Mouse (Mus musculus): ENCODE results near the gene C2cd2l. TPM values are rescaled to one million over a fixed set of nuclear protein-coding genes. Genes with fewer than 3 reads are reported as not detected.

C2cd2l gene
- polyA plus RNA-seq, 1 experiment from 2014 or later: 9.6 TPM

DNA sequence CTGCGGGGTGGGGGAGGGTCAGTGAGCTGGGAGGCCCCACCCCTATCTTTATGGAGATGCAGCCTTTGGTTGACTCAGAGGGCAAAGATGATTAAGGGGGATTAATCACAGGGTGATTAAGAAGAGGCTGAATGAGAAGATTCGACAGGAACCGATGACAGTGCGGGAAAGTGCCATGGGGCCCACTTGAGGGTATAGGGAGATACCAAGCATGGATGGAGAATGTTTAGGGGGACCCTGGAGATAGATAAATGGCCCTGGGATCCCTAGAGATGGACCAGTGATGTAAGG, 5.9 kb downstream of the C2cd2l start:
- WGBS: 78% methylated on average over 4 of the region's 4 CpGs
- H3K27ac ChIP-seq (ENCODE audit: low read length): no peak overlapping the region
- H3K4me2 ChIP-seq (replicated peaks; ENCODE audit: low read depth, low read length): no peak overlapping the region
- no peaks in the 10 kb centered on the region for H3K27me3 ChIP-seq (ENCODE audit: control insufficient read depth, insufficient read depth, low read length)
- H3K9ac ChIP-seq (replicated peaks; ENCODE audit: low read depth, low read length): no peak overlapping the region
- H3K4me3 ChIP-seq (ENCODE audit: low read depth, low read length): no peak overlapping the region
- no peaks in the 10 kb centered on the region for H3K9me3 ChIP-seq (ENCODE audit: control insufficient read depth, low read depth, low read length)
- no peak for ATAC-seq (ENCODE audit: insufficient number of reproducible peaks, insufficient read depth, low FRiP score, low read depth)
- H3K36me3 ChIP-seq (ENCODE audit: control insufficient read depth, insufficient read depth, low read length): peaks cover 13% of the 10 kb centered on the region
- H3K4me1 ChIP-seq (ENCODE audit: control insufficient read depth, insufficient read depth, low read length): peaks cover 20% of the 10 kb centered on the region

DNA sequence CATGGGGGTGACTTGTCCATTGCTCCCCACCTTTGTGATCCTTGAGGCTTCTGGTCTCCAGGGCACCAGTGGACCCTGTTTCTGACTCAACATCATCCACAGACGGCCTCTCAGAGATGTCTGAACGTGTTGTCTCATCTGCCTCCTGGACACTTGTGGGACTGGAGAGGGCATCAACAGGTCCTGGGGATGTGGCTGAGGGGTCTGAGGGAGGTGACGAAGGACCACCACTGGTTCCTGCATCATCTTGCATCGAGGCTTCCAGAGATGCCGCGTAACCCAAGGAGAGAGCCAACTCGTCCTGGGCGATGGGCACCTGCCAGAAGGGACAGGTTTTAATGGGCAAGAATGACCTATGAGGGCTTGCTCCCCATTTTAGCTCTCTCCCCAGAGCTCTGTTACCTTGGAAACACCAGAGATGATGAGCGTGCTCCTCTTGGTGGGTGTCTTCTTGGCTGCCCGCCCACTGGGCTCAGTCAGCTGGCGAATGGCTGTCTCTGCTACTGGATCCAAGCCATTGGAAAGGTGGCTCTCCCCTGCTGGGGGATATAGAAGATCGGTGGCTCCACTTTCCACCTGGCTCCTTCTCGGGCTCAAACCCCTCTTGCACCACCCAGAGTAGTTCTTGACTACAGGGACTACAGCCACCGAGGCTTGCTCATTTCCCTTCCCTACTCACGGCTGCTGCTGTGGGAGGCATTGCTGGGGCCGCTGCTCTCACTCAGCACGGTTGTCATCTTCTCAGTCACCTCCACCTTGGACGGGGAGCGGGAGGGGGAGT, 6.4 kb downstream of the C2cd2l start:
- H3K4me1 ChIP-seq (ENCODE audit: control insufficient read depth, insufficient read depth, low read length): peaks cover 15% of the 10 kb centered on the region
- WGBS: 80% methylated on average over 19 of the region's 19 CpGs
- peaks cover 13% of the 10 kb centered on the region for H3K36me3 ChIP-seq (ENCODE audit: control insufficient read depth, insufficient read depth, low read length)
- no peak overlapping the region for H3K4me2 ChIP-seq (replicated peaks; ENCODE audit: low read depth, low read length)
- H3K9ac ChIP-seq (replicated peaks; ENCODE audit: low read depth, low read length): no peak overlapping the region
- H3K4me3 ChIP-seq (ENCODE audit: low read depth, low read length): no peak overlapping the region
- H3K9me3 ChIP-seq (ENCODE audit: control insufficient read depth, low read depth, low read length): no peaks in the 10 kb centered on the region
- no peaks in the 10 kb centered on the region for H3K27me3 ChIP-seq (ENCODE audit: control insufficient read depth, insufficient read depth, low read length)
- no peak for ATAC-seq (ENCODE audit: insufficient number of reproducible peaks, insufficient read depth, low FRiP score, low read depth)
- H3K27ac ChIP-seq (ENCODE audit: low read length): no peak overlapping the region

DNA sequence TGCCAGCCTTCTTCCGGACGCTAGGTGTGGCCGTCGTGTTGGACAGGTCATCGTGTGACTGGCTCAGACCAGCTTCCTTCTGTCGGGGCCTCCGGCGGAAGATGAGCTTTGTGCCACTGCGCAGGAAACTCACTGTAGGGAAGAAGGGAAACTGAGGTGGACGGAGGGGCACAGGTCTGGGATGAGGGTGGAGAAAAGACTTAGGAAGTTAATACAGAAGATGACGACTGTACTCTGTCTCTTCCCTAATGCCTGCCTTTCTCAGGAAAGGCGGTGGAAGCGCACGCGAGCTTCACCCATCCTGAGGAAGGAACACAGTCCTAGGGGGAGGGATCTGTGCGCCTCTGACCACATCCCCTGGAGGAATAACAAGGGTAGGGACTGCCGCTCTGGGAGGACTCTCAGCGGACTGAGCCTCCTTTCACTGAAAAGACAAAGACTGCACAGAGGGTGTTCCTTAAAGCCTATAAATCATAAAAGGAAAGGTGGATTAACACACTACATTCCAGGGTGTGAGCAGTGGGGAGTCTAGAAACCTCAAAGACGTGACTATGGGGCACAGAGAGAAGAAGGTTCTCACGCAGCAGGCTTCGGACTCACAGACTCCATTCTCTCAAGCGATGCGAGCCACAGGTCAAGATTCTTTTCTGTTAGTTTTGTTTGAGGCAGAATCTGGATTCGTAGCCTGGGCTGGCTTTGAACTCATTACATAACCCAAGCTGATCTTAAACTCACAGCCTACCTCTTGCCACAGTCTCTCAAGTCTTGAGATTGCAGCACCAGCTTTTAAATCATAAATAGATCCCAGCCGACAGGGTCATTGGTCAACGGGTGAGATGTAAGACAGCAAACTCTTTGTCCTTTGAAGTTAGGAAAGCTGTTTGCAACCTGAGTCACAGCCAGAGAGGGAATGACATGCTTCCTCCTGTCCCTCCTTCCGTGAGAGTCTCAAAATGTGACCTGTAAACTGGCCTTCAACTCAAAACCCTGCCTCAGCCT, 8.7 kb downstream of the C2cd2l start:
- H3K9ac ChIP-seq (replicated peaks; ENCODE audit: low read depth, low read length): no peak overlapping the region
- peaks cover 13% of the 10 kb centered on the region for H3K36me3 ChIP-seq (ENCODE audit: control insufficient read depth, insufficient read depth, low read length)
- peak overlapping the region; percentile 59; the same call in 1 of the 2 replicates for H3K27ac ChIP-seq (ENCODE audit: low read length)
- H3K4me3 ChIP-seq (ENCODE audit: low read depth, low read length): peak overlapping the region; percentile 14; the same call in 1 of the 2 replicates
- H3K4me1 ChIP-seq (ENCODE audit: control insufficient read depth, insufficient read depth, low read length): peaks cover 10% of the 10 kb centered on the region
- 12% methylated on average over 27 of the region's 27 CpGs for WGBS
- peak overlapping the region; percentile 40 for H3K4me2 ChIP-seq (replicated peaks; ENCODE audit: low read depth, low read length)
- H3K27me3 ChIP-seq (ENCODE audit: control insufficient read depth, insufficient read depth, low read length): no peaks in the 10 kb centered on the region
- no peaks in the 10 kb centered on the region for H3K9me3 ChIP-seq (ENCODE audit: control insufficient read depth, low read depth, low read length)
- peak; percentile 78; the same call in 1 of the 2 replicates for ATAC-seq (ENCODE audit: insufficient number of reproducible peaks, insufficient read depth, low FRiP score, low read depth)

DNA sequence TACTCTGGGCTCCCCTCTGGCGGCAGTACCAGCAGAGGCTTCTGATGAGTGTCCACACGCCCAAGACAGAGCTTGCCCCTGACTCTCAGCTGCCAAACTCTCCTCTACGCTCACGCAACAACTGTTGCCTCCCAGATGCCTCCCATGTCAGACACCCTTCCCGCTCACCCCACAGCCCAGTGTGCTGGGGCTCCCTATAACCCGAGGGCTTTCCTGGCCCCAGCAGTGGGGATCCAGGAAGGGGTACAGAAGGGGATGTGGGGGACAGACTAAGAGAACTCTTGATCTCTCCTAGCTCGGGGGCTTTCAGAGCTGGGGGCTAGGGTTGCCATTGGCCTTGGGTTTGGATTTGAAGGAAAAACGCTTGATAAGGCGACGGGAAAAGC, 9.3 kb downstream of the C2cd2l start:
- WGBS: 35% methylated on average over 10 of the region's 10 CpGs

DNA sequence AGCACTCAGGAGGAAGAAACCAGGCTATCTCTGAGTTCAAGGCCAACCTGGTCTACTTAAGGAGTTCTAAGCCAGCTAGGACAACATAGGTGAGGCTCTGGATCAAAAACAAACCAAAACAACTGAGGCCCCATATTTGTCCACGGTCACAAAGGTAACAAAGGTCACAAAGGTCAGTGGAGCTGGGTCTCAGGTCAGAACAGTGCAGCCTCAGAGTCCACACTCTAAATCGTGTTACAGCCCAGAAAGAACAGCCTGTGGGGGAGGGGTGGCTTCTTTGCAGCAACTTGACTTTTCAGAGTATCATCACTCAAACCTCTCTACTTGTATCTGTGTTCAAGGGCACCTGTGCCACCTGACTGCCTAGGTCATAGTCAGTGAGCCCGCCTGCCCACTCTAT, 10.3 kb downstream of the C2cd2l start:
- Histone ChIP-seq H3K36me3 (ENCODE audit: control insufficient read depth, insufficient read depth, low read length) (peaks cover 4% of the 10 kb centered on the region; the same call in 1 of the 2 replicates), H3K4me3 (ENCODE audit: low read depth, low read length) (no peak overlapping the region), H3K27ac (ENCODE audit: low read length) (no peak overlapping the region), H3K4me2 (replicated peaks; ENCODE audit: low read depth, low read length) (no peak overlapping the region), H3K9me3 (ENCODE audit: control insufficient read depth, low read depth, low read length) (no peaks in the 10 kb centered on the region), H3K4me1 (ENCODE audit: control insufficient read depth, insufficient read depth, low read length) (peaks cover 11% of the 10 kb centered on the region), H3K9ac (replicated peaks; ENCODE audit: low read depth, low read length) (no peak overlapping the region), H3K27me3 (ENCODE audit: control insufficient read depth, insufficient read depth, low read length) (no peaks in the 10 kb centered on the region)
- ATAC-seq (ENCODE audit: insufficient number of reproducible peaks, insufficient read depth, low FRiP score, low read depth): no peak
- 60% methylated on average over 3 of the region's 3 CpGs for WGBS

More for the DNA sequence above, 9.3 kb downstream of the C2cd2l start:
- H3K9me3 ChIP-seq (ENCODE audit: control insufficient read depth, low read depth, low read length): no peaks in the 10 kb centered on the region
- no peak overlapping the region for H3K9ac ChIP-seq (replicated peaks; ENCODE audit: low read depth, low read length)
- peak overlapping the region; percentile 40 for H3K4me2 ChIP-seq (replicated peaks; ENCODE audit: low read depth, low read length)
- H3K4me1 ChIP-seq (ENCODE audit: control insufficient read depth, insufficient read depth, low read length): peaks cover 10% of the 10 kb centered on the region
- H3K27ac ChIP-seq (ENCODE audit: low read length): peak overlapping the region; percentile 59; the same call in 1 of the 2 replicates
- no peaks in the 10 kb centered on the region for H3K27me3 ChIP-seq (ENCODE audit: control insufficient read depth, insufficient read depth, low read length)
- ATAC-seq (ENCODE audit: insufficient number of reproducible peaks, insufficient read depth, low FRiP score, low read depth): no peak
- H3K4me3 ChIP-seq (ENCODE audit: low read depth, low read length): peak overlapping the region; percentile 14; the same call in 1 of the 2 replicates
- H3K36me3 ChIP-seq (ENCODE audit: control insufficient read depth, insufficient read depth, low read length): peaks cover 11% of the 10 kb centered on the region

DNA sequence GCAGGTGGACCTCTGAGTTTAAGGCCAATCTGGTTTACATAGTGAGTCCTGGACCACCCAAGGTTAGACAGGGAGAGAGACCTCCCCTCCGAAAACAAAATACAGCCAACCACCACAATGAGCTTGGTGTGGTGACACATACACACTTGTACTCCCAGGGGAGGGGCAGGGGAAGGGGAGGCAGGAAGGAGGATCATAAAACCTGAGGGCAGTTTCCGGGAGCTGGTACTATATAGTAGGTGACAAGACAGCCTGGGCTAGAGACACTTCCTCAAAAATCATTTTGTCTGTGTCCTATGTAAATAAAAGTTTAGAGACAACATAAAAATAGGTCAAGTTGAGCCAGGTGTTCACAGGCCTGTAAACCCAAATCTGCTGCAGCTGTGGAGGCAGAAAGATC, 12.8 kb downstream of the C2cd2l start:
- Histone ChIP-seq H3K27me3 (ENCODE audit: control insufficient read depth, insufficient read depth, low read length) (no peaks in the 10 kb centered on the region), H3K27ac (ENCODE audit: low read length) (no peak overlapping the region), H3K9ac (replicated peaks; ENCODE audit: low read depth, low read length) (no peak overlapping the region), H3K4me1 (ENCODE audit: control insufficient read depth, insufficient read depth, low read length) (peaks cover 16% of the 10 kb centered on the region), H3K4me3 (ENCODE audit: low read depth, low read length) (no peak overlapping the region), H3K9me3 (ENCODE audit: control insufficient read depth, low read depth, low read length) (no peaks in the 10 kb centered on the region), H3K4me2 (replicated peaks; ENCODE audit: low read depth, low read length) (no peak overlapping the region), H3K36me3 (ENCODE audit: control insufficient read depth, insufficient read depth, low read length) (peaks cover 2% of the 10 kb centered on the region)
- WGBS: 81% methylated on average over 2 of the region's 2 CpGs
- no peak for ATAC-seq (ENCODE audit: insufficient number of reproducible peaks, insufficient read depth, low FRiP score, low read depth)

DNA sequence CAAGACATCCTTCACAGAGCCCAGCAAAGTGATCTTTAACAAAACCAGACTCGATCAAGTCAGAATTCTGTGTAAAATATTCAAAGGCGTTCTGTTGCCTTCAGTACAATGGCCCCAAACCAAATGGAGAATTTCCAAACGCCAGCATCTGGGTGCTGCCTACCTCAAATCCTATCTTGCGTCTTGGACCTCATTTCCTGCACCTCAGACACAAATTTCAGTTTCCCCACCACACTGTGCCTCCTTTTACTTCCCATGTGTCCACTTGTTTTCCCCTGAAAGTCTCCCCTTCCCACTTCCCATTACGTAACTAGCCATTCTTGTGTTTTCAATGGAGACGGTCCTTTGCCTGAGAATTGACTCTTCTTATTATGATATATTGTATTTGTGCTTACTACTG, 13.6 kb downstream of the C2cd2l start:
- no peaks in the 10 kb centered on the region for H3K27me3 ChIP-seq (ENCODE audit: control insufficient read depth, insufficient read depth, low read length)
- no peaks in the 10 kb centered on the region for H3K9me3 ChIP-seq (ENCODE audit: control insufficient read depth, low read depth, low read length)
- no peak for ATAC-seq (ENCODE audit: insufficient number of reproducible peaks, insufficient read depth, low FRiP score, low read depth)
- peaks cover 8% of the 10 kb centered on the region for H3K36me3 ChIP-seq (ENCODE audit: control insufficient read depth, insufficient read depth, low read length)
- no peak overlapping the region for H3K27ac ChIP-seq (ENCODE audit: low read length)
- no peak overlapping the region for H3K4me3 ChIP-seq (ENCODE audit: low read depth, low read length)
- WGBS: 87% methylated on average over 6 of the region's 6 CpGs
- no peak overlapping the region for H3K4me2 ChIP-seq (replicated peaks; ENCODE audit: low read depth, low read length)
- H3K4me1 ChIP-seq (ENCODE audit: control insufficient read depth, insufficient read depth, low read length): peaks cover 12% of the 10 kb centered on the region
- H3K9ac ChIP-seq (replicated peaks; ENCODE audit: low read depth, low read length): no peak overlapping the region

DNA sequence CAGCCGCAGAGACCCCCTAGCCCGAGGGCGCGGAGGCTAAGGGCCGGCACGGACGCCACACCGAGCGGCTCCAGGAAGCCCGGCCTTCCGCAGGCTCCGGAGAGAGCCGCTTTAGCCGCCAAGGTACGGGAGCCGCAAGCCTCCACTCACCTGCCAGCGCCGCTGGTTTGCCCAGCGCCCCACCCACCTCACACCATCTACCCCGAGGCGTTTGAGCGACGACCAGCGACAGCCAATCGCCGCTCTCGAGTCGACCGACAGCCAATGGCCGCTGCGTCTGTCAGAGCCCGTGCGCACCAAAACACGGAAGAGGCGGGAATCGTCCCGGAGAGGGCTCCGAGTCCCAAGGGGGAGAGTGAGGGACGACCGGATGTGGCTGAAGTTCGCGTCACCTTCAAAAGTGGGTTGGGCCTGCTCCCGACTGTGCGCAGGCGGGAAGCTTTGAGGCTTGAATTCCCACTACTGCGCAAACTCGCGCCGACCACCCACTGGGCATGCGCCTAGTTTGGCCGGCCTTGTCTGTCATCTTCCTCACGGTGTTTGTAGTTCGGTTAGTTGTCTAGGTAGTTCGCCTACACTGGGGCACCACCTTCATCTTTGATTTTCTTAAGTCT, 14.5 kb downstream of the C2cd2l start, which contains the start of gene Hinfp:
TSS of gene Hinfp (minus strand) at position 206 of the 614 bp plus-strand sequence.
- Histone ChIP-seq H3K27ac (ENCODE audit: low read length) (peak within 1 kb of the TSS; percentile 59; the same call in 1 of the 2 replicates), H3K9me3 (ENCODE audit: control insufficient read depth, low read depth, low read length) (no peaks in the 10 kb centered on the region), H3K4me3 (ENCODE audit: low read depth, low read length) (peak within 1 kb of the TSS; percentile 87), H3K4me1 (ENCODE audit: control insufficient read depth, insufficient read depth, low read length) (peaks cover 6% of the 10 kb centered on the region), H3K4me2 (replicated peaks; ENCODE audit: low read depth, low read length) (peak within 1 kb of the TSS; percentile 72), H3K9ac (replicated peaks; ENCODE audit: low read depth, low read length) (peak within 1 kb of the TSS; percentile 93), H3K27me3 (ENCODE audit: control insufficient read depth, insufficient read depth, low read length) (no peaks in the 10 kb centered on the region), H3K36me3 (ENCODE audit: control insufficient read depth, insufficient read depth, low read length) (peaks cover 15% of the 10 kb centered on the region)
- ATAC-seq (ENCODE audit: insufficient number of reproducible peaks, insufficient read depth, low FRiP score, low read depth): peak; percentile 99
- under 1% methylated on average over 54 of the region's 54 CpGs for WGBS
